ENCODE assay signal across 15 mouse cellular contexts in genomic region chr7:105520201-105520600, GRCm38 (mm10). TPM values are rescaled to one million over a fixed set of nuclear protein-coding genes. Genes with fewer than 3 reads are reported as not detected.
DNase-seq lines count a peak whose midpoint lies in the region; ATAC-seq and TF ChIP-seq lines count a peak whose summit lies in the region.
"Had no signal": no experiment of that assay in that cellular context is flagged by ENCODE, and none has a peak within 500 bp of the region (broad histone marks: within the 10 kb centered on the region; RNA-seq: fewer than 3 reads in every experiment).

No protein-coding gene starts in this region.

- DNase-seq in cerebellum, adult 18-20 months: peak; percentile 21 to 32
- no peak for DNase-seq in cerebellum, adult 9-10 months
- DNase-seq in kidney, postnatal 10 days: peak; percentile 75
- DNase-seq in MEL (ENCODE audit: low read depth, low spot score): peak; percentile 11
- peak; percentile 39 for DNase-seq in embryo, embryonic 9.5 days (ENCODE audit: extremely low spot score)
- no peak for DNase-seq in layer of hippocampus, adult 9-11 months
- DNase-seq: adrenal gland, adult 2 months; B cell, adult 2 months; liver, postnatal 0 days; thymus, adult 18-20 months had no signal

- no peaks in the 10 kb centered on the region for H3K36me3 ChIP-seq in kidney, embryonic 14.5 days (ENCODE audit: control insufficient read depth, insufficient read depth, low read length)
- H3K36me3 ChIP-seq in MEL (ENCODE audit: control insufficient read depth in 1 of 2, insufficient read depth in 2 of 2, low read length in 2 of 2): no peaks in the 10 kb centered on the region
- H3K36me3 ChIP-seq: hindbrain, embryonic 10.5 days had no signal

- no peak overlapping the region for H3K9ac ChIP-seq in kidney, embryonic 14.5 days (ENCODE audit: low read depth, low read length)
- no peak overlapping the region for H3K9ac ChIP-seq in MEL (ENCODE audit: control insufficient read depth, low read depth, low read length, poor library complexity, severe bottlenecking)
- H3K9ac ChIP-seq: liver, postnatal 0 days had no signal

- H3K9me3 ChIP-seq in kidney, embryonic 14.5 days (ENCODE audit: control insufficient read depth, low read length): no peaks in the 10 kb centered on the region
- no peaks in the 10 kb centered on the region for H3K9me3 ChIP-seq in MEL (replicated peaks; ENCODE audit: insufficient read depth, low read length)
- H3K9me3 ChIP-seq: hindbrain, embryonic 10.5 days had no signal

- TF ChIP-seq EP300 in MEL (IDR thresholded peaks at IDR 0.05; ENCODE audit: low read depth in 1 of 2, low read length in 2 of 2): no peak

- H3K27me3 ChIP-seq in kidney, embryonic 14.5 days (ENCODE audit: control insufficient read depth, insufficient read depth, low read length): no peaks in the 10 kb centered on the region
- peaks cover 0 to 8% of the 10 kb centered on the region in 2 experiments; a peak in 3 of 4 replicates for H3K27me3 ChIP-seq in MEL (ENCODE audit: control insufficient read depth in 1 of 2, insufficient read depth in 2 of 2, low read length in 2 of 2)

- no peak overlapping the region for H3K27ac ChIP-seq in kidney, embryonic 14.5 days (ENCODE audit: low read depth, low read length)
- H3K27ac ChIP-seq in MEL (ENCODE audit: control insufficient read depth, low read depth, low read length): no peak overlapping the region
- H3K27ac ChIP-seq: hindbrain, embryonic 10.5 days had no signal

- no peak for TF ChIP-seq RAD21 in MEL (IDR thresholded peaks at IDR 0.05; ENCODE audit: low read depth, low read length)

- H3K4me2 ChIP-seq in kidney, embryonic 14.5 days (replicated peaks; ENCODE audit: low read depth, low read length): no peak overlapping the region

- TF ChIP-seq POLR2A in MEL (IDR thresholded peaks at IDR 0.05; ENCODE audit: control insufficient read depth in 1 of 2, insufficient read depth in 1 of 2, low read depth in 1 of 2, low read length in 2 of 2, poor library complexity in 1 of 2): no peak

- no peaks in the 10 kb centered on the region for H3K79me2 ChIP-seq in MEL (ENCODE audit: control insufficient read depth, insufficient read depth, low read length, poor library complexity)

- no peak for ATAC-seq in kidney, embryonic 14.5 days (ENCODE audit: low FRiP score, low TSS enrichment)
- ATAC-seq in megakaryocyte progenitor cell, adult 5-6 weeks (replicated peaks; ENCODE audit: poor library complexity): no peak
- ATAC-seq: liver, postnatal 0 days had no signal

- TF ChIP-seq CTCF in MEL (IDR thresholded peaks at IDR 0.05 in 2 of 3, conservative IDR thresholded peaks at IDR 0.05 in 1 of 3; ENCODE audit: control insufficient read depth in 1 of 3, insufficient read depth in 1 of 3, low read depth in 2 of 3, low read length in 3 of 3, poor library complexity in 1 of 3, severe bottlenecking in 1 of 3): no peak

- no peaks in the 10 kb centered on the region for H3K4me1 ChIP-seq in kidney, embryonic 14.5 days (ENCODE audit: control insufficient read depth, insufficient read depth, low read length)
- H3K4me1 ChIP-seq in MEL (ENCODE audit: control insufficient read depth in 1 of 2, insufficient read depth in 2 of 2, low read length in 2 of 2): no peaks in the 10 kb centered on the region

- 18% methylated on average over 6 of the region's 6 CpGs for WGBS in kidney, embryonic 14.5 days

- no peak overlapping the region for H3K4me3 ChIP-seq in kidney, embryonic 14.5 days (ENCODE audit: low read length)
- no peak overlapping the region for H3K4me3 ChIP-seq in MEL (ENCODE audit: control insufficient read depth in 1 of 2, insufficient read depth in 1 of 2, low read depth in 2 of 2, low read length in 2 of 2)
- H3K4me3 ChIP-seq: erythroblast, embryonic 14.5 days; hindbrain, embryonic 10.5 days; myocyte had no signal

TF ChIP-seq in MEL, 35 proteins besides CTCF, POLR2A, EP300 and RAD21:
- TF ChIP-seq KAT2A (conservative IDR thresholded peaks at IDR 0.05; ENCODE audit: low read depth, low read length): no peak
- no peak for TF ChIP-seq ELF1 (IDR thresholded peaks at IDR 0.05; ENCODE audit: low read depth, low read length)
- no peak for TF ChIP-seq USF2 (IDR thresholded peaks at IDR 0.05; ENCODE audit: borderline replicate concordance in 1 of 2, insufficient read depth in 1 of 2, low read depth in 1 of 2, low read length in 2 of 2)
- TF ChIP-seq ZNF384 (IDR thresholded peaks at IDR 0.05; ENCODE audit: low read depth, low read length): no peak
- TF ChIP-seq RCOR1 (IDR thresholded peaks at IDR 0.05; ENCODE audit: low read depth, low read length): no peak
- TF ChIP-seq MAFK (IDR thresholded peaks at IDR 0.05; ENCODE audit: borderline replicate concordance, low read depth, low read length): no peak
- TF ChIP-seq MAZ (IDR thresholded peaks at IDR 0.05; ENCODE audit: low read depth, low read length): no peak
TF ChIP-seq in MEL: peak in this region for 0.

RNA-seq across cellular contexts. Expression of gene Smpd1, which starts 34.0 kb away (rescaled TPM):
- 35.2 and 45.7 TPM in 2 replicates for polyA plus RNA-seq in kidney, embryonic 14.5 days (2014; fragmentation: Nextera tagmentation; extraction: Ambion mirVana)
- 17.9 and 22.2 TPM in 2 replicates for total RNA-seq in MEL (2012; rRNA removed)
- polyA plus RNA-seq in MEL (2012; ENCODE audit: insufficient read depth in 1 of 2, insufficient read length in 2 of 2, low read depth in 1 of 2, low replicate concordance in 2 of 2, missing spikeins in 1 of 2): 10 to 100 TPM; 32.3 to 98.7 TPM
- 16.2 and 21.0 TPM in 2 replicates for total RNA-seq in megakaryocyte progenitor cell, adult 5-6 weeks (2015)
- 9.5 and 16.2 TPM in 2 replicates for total RNA-seq in megakaryocyte progenitor cell, adult 5-6 weeks (2017)

RNA-seq across cellular contexts. Expression of gene Cavin3, which starts 38.1 kb away (rescaled TPM):
- 48.0 and 55.0 TPM in 2 replicates for polyA plus RNA-seq in kidney, embryonic 14.5 days (2014; fragmentation: Nextera tagmentation; extraction: Ambion mirVana)
- total RNA-seq in MEL (2012; rRNA removed): not detected in 2 replicates
- polyA plus RNA-seq in MEL (2012; ENCODE audit: insufficient read depth in 1 of 2, insufficient read length in 2 of 2, low read depth in 1 of 2, low replicate concordance in 2 of 2, missing spikeins in 1 of 2): not detected
- 0.22 and 0.27 TPM in 2 replicates for total RNA-seq in megakaryocyte progenitor cell, adult 5-6 weeks (2015)
- 0.41 and 0.42 TPM in 2 replicates for total RNA-seq in megakaryocyte progenitor cell, adult 5-6 weeks (2017)

Comparison
In these comparisons a context has a peak if more than half of its experiments do, and no peak if none do; other contexts are left out.
1. DNase-seq: peak in cerebellum, adult 18-20 months (2 of 2), kidney, postnatal 10 days (single experiment), MEL (single experiment) and embryo, embryonic 9.5 days (single experiment); none in cerebellum, adult 9-10 months (single experiment) and layer of hippocampus, adult 9-11 months (single experiment).